Mouse (Mus musculus): ENCODE measurements at regions not wholly inside any gene's neighbourhood (a gene's known extent, or its start where the extent isn't known, plus 50 kb on each side); places are given as distances from the start of the nearest gene placed in this dataset.

GRCm38 (mm10) chr13:6030128-6030527 is 168.8 kb downstream of the Klf6 start:
- H3K4me3 ChIP-seq (ENCODE audit: low read depth, low read length), result no peak overlapping the region
- ATAC-seq, result no peak
- TF ChIP-seq CTCF (IDR thresholded peaks at IDR 0.05; ENCODE audit: low read depth), result no peak
- no peak for TF ChIP-seq EP300 (IDR thresholded peaks at IDR 0.05; ENCODE audit: low read depth)

GRCm38 (mm10) chr13:6040132-6040531 is 178.8 kb downstream of the Klf6 start:
- TF ChIP-seq EP300 (IDR thresholded peaks at IDR 0.05; ENCODE audit: low read depth) (no peak), CTCF (IDR thresholded peaks at IDR 0.05; ENCODE audit: low read depth) (no peak)
- Histone ChIP-seq H3K4me1 (ENCODE audit: insufficient read depth) (no peaks in the 10 kb centered on the region), H3K4me2 (ENCODE audit: low read depth, low read length) (no peak overlapping the region), H3K9ac (replicated peaks) (no peak overlapping the region), H3K27ac (ENCODE audit: low read depth) (no peak overlapping the region), H3K36me3 (replicated peaks; ENCODE audit: insufficient read depth, low read length) (no peaks in the 10 kb centered on the region), H3K27me3 (ENCODE audit: insufficient read depth, low read length) (no peaks in the 10 kb centered on the region), H3K4me3 (ENCODE audit: low read depth, low read length) (no peak overlapping the region), H3K9me3 (ENCODE audit: low read length) (no peaks in the 10 kb centered on the region)
- DNase-seq, result no peak
- WGBS (ENCODE audit: insufficient replicate concordance), result 77% methylated on average over 7 of the region's 7 CpGs
- ATAC-seq, result no peak

More at GRCm38 (mm10) chr13:6030128-6030527, 168.8 kb downstream of the Klf6 start:
- H3K27ac ChIP-seq (ENCODE audit: low read depth), result no peak overlapping the region
- no peak overlapping the region for H3K9ac ChIP-seq (replicated peaks)
- H3K36me3 ChIP-seq (replicated peaks; ENCODE audit: insufficient read depth, low read length), result no peaks in the 10 kb centered on the region
- H3K4me2 ChIP-seq (ENCODE audit: low read depth, low read length), result no peak overlapping the region
- no peaks in the 10 kb centered on the region for H3K27me3 ChIP-seq (ENCODE audit: insufficient read depth, low read length)
- WGBS (ENCODE audit: insufficient replicate concordance), result 66% methylated on average over 2 of the region's 2 CpGs
- no peaks in the 10 kb centered on the region for H3K9me3 ChIP-seq (ENCODE audit: low read length)
- no peaks in the 10 kb centered on the region for H3K4me1 ChIP-seq (ENCODE audit: insufficient read depth)
- DNase-seq, result no peak

DNA sequence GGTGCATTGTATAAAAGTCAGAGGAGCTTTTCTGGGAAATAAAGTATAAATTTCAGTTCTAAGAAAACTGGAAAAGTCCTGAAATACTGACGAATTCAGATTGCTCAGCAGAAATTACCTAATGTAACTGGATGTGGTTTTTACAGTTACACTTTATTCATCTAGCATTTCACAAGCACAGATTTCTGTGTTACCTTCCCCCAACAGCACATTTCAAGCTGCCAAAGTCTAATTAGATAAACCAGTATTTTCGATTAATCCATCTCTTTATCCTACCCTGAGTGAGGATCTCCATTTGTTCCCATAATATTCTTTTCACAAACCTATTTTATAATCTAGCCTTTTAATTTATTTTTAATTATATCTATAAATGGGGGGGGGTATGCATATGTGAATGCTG is 179.4 kb downstream of the Klf6 start:
- ATAC-seq (no peak), DNase-seq (no peak)
- Histone ChIP-seq H3K4me1 (ENCODE audit: insufficient read depth) (no peaks in the 10 kb centered on the region), H3K4me3 (ENCODE audit: low read depth, low read length) (no peak overlapping the region), H3K9me3 (ENCODE audit: low read length) (no peaks in the 10 kb centered on the region), H3K36me3 (replicated peaks; ENCODE audit: insufficient read depth, low read length) (no peaks in the 10 kb centered on the region), H3K4me2 (ENCODE audit: low read depth, low read length) (no peak overlapping the region), H3K27ac (ENCODE audit: low read depth) (no peak overlapping the region), H3K9ac (replicated peaks) (no peak overlapping the region), H3K27me3 (ENCODE audit: insufficient read depth, low read length) (no peaks in the 10 kb centered on the region)
- no peak for TF ChIP-seq CTCF (IDR thresholded peaks at IDR 0.05; ENCODE audit: low read depth)
- no peak for TF ChIP-seq EP300 (IDR thresholded peaks at IDR 0.05; ENCODE audit: low read depth)
- WGBS (ENCODE audit: insufficient replicate concordance), result 61% methylated on average over 2 of the region's 2 CpGs

GRCm38 (mm10) chr13:6042495-6042894 is 181.2 kb downstream of the Klf6 start:
- Histone ChIP-seq H3K9me3 (ENCODE audit: low read length) (no peaks in the 10 kb centered on the region), H3K4me3 (ENCODE audit: low read depth, low read length) (no peak overlapping the region), H3K36me3 (replicated peaks; ENCODE audit: insufficient read depth, low read length) (no peaks in the 10 kb centered on the region), H3K27ac (ENCODE audit: low read depth) (no peak overlapping the region), H3K9ac (replicated peaks) (no peak overlapping the region), H3K27me3 (ENCODE audit: insufficient read depth, low read length) (no peaks in the 10 kb centered on the region), H3K4me1 (ENCODE audit: insufficient read depth) (no peaks in the 10 kb centered on the region), H3K4me2 (ENCODE audit: low read depth, low read length) (no peak overlapping the region)
- TF ChIP-seq CTCF (IDR thresholded peaks at IDR 0.05; ENCODE audit: low read depth) (no peak), EP300 (IDR thresholded peaks at IDR 0.05; ENCODE audit: low read depth) (no peak)
- WGBS (ENCODE audit: insufficient replicate concordance), result 68% methylated on average over 6 of the region's 6 CpGs
- no peak for DNase-seq
- no peak for ATAC-seq

DNA sequence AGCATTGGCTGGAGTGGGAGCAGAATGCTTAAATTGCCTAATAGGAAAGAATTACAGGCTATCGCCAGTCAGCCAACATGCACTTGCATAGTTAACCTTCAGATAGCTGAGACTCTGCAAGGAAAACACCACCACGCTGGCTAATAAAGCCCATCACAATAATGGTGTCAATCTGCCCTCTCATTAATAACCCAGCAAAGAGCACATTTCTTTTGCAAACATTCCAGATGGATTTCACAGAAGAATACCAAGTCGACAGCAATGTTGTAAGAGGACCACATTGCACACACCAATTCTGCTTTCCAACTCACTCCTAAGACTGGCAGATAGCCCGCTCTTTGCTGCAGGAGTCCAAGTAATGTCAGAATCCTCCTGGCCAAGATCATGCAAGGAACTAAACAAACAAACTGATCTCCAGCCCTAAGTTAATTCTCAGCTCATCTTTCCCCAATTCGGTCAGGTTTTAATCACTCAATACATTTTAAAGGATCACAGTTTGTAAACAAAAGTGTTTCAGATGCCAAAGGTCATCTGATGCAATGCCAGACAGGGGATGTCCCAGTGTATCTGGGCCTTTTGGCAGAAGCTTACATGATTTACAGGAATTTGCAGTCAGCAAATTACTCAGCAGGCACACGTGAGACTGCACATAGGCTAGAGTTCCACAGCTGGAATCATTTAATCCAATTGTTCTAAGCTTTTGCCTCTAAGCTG is 198.4 kb downstream of the Klf6 start:
- Histone ChIP-seq H3K9me3 (ENCODE audit: low read length) (no peaks in the 10 kb centered on the region), H3K4me1 (ENCODE audit: insufficient read depth) (peaks cover 15% of the 10 kb centered on the region), H3K27me3 (ENCODE audit: insufficient read depth, low read length) (no peaks in the 10 kb centered on the region), H3K4me2 (ENCODE audit: low read depth, low read length) (peak overlapping the region; percentile 49), H3K27ac (ENCODE audit: low read depth) (0 out of 2 replicates have a peak overlapping the region, but pooled peaks have one; percentile 11), H3K9ac (replicated peaks) (no peak overlapping the region), H3K4me3 (ENCODE audit: low read depth, low read length) (no peak overlapping the region), H3K36me3 (replicated peaks; ENCODE audit: insufficient read depth, low read length) (no peaks in the 10 kb centered on the region)
- DNase-seq (peak; percentile 42), ATAC-seq (peak; percentile 93)
- TF ChIP-seq CTCF (IDR thresholded peaks at IDR 0.05; ENCODE audit: low read depth), result no peak
- TF ChIP-seq EP300 (IDR thresholded peaks at IDR 0.05; ENCODE audit: low read depth), result peak; percentile 63
- WGBS (ENCODE audit: insufficient replicate concordance), result 41% methylated on average over 6 of the region's 6 CpGs

DNA sequence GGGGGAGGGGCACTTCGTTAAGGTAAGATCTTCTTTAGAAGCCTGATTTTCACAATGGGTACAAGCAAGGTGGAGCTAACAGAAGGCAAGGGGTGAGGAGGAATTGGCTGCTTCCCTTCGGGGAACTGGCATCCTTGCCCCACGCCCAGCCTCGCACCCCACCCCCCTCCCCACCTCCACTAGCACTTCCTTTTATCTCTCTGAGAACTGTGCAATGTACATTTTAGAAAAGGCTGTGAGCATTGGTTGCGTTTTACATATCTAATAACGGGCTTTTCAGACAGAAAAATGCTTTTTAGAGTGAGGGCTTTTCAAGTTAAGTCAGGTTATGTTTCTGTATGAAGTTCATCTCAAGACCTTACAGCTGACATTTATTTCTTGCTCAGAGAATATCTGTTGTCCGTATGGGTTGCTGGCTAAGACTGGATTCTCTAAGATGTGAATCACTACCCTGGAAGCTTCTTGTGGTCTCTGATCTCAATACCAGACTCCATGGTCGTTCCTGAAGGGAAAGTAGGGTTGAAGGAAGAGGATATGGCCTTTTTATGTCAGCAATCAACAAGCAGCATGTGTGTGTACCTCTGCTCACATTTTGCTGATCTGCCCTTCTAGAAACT is 199.1 kb downstream of the Klf6 start:
- Histone ChIP-seq H3K9ac (replicated peaks) (no peak overlapping the region), H3K4me1 (ENCODE audit: insufficient read depth) (peaks cover 15% of the 10 kb centered on the region), H3K36me3 (replicated peaks; ENCODE audit: insufficient read depth, low read length) (no peaks in the 10 kb centered on the region), H3K27ac (ENCODE audit: low read depth) (0 out of 2 replicates have a peak overlapping the region, but pooled peaks have one; percentile 11), H3K27me3 (ENCODE audit: insufficient read depth, low read length) (no peaks in the 10 kb centered on the region), H3K4me2 (ENCODE audit: low read depth, low read length) (peak overlapping the region; percentile 49), H3K4me3 (ENCODE audit: low read depth, low read length) (no peak overlapping the region), H3K9me3 (ENCODE audit: low read length) (no peaks in the 10 kb centered on the region)
- ATAC-seq (peak; percentile 49), DNase-seq (no peak)
- TF ChIP-seq CTCF (IDR thresholded peaks at IDR 0.05; ENCODE audit: low read depth), result no peak
- no peak for TF ChIP-seq EP300 (IDR thresholded peaks at IDR 0.05; ENCODE audit: low read depth)
- WGBS (ENCODE audit: insufficient replicate concordance), result 29% methylated on average over 8 of the region's 8 CpGs
